Mouse (Mus musculus) midbrain, embryonic 13.5 days (tissue): ENCODE measurements around the gene Frem2. TPM values are rescaled to one million over a fixed set of nuclear protein-coding genes. Genes with fewer than 3 reads are reported as not detected.

Experiments used
- ATAC-seq: fragments of 200-750 bp; cut with Nextera tagmentation; 2 replicates; pipeline ENCODE4 v1.8.0; 2017; ENCODE audit warnings: mild to moderate bottlenecking, moderate TSS enrichment, moderate library complexity
- H3K27ac ChIP-seq: fragments of 300-500 bp; sonication (generic); 2 replicates; pipeline ENCODE4 v1.5.1; 2015; ENCODE audit warnings: inconsistent platforms, mild to moderate bottlenecking, moderate library complexity
- H3K27me3 ChIP-seq: fragments of 300-500 bp; sonication (generic); 2 replicates; pipeline ENCODE4 v1.6.1; 2015; ENCODE audit warnings: mild to moderate bottlenecking, inconsistent platforms
- H3K36me3 ChIP-seq: fragments of 300-500 bp; sonication (generic); 2 replicates; pipeline ENCODE4 v1.6.1; 2015; ENCODE audit warnings: mild to moderate bottlenecking, inconsistent platforms
- H3K4me1 ChIP-seq: fragments of 300-500 bp; sonication (generic); replicated peaks from 2 replicates; pipeline ENCODE4 v1.6.1; 2015; ENCODE audit warnings: inconsistent platforms
- H3K4me2 ChIP-seq: fragments of 300-500 bp; sonication (generic); replicated peaks from 2 replicates; pipeline ENCODE4 v1.6.1; 2015; ENCODE audit warnings: moderate library complexity, mild to moderate bottlenecking, inconsistent platforms
- H3K4me3 ChIP-seq: fragments of 300-500 bp; sonication (generic); replicated peaks from 2 replicates; pipeline ENCODE4 v1.5.1; 2015; ENCODE audit warnings: mild to moderate bottlenecking, inconsistent platforms
- H3K9ac ChIP-seq: fragments of 300-500 bp; sonication (generic); replicated peaks from 2 replicates; pipeline ENCODE4 v1.6.1; 2015; ENCODE audit warnings: mild to moderate bottlenecking, inconsistent platforms
- H3K9me3 ChIP-seq: fragments of 300-500 bp; sonication (generic); 2 replicates; pipeline ENCODE4 v1.6.1; 2016; ENCODE audit warnings: mild to moderate bottlenecking, inconsistent platforms
- WGBS: fragments of 180-500 bp; shearing (Covaris S2); methylation state at CpG from one replicate; pipeline ENCODE4 v1.1.7; 2015; 5-methylcytosine and 5-hydroxymethylcytosine counted together
- polyA plus RNA-seq: library from polyadenylated mRNA; unstranded; fragments of >200 nt; fragmentation: Nextera tagmentation; extraction: Ambion mirVana; gene quantifications from 2 replicates; pipeline ENCODE4 v1.2.1, GENCODE M21; 2015

The Frem2 gene
- polyA plus RNA-seq, 1 experiment from 2014 or later, result 1.0 TPM

- Histone ChIP-seq H3K4me1 (no peaks in the 10 kb centered on the region), H3K9me3 (no peaks in the 10 kb centered on the region), H3K9ac (no peak overlapping the region), H3K27ac (no peak overlapping the region), H3K27me3 (no peaks in the 10 kb centered on the region), H3K4me2 (no peak overlapping the region), H3K4me3 (no peak overlapping the region), H3K36me3 (no peaks in the 10 kb centered on the region)
- no peak for ATAC-seq
- WGBS, result 91% methylated on average over 6 of the region's 6 CpGs
These were observed 125.1 kb downstream of the Frem2 start for GRCm38 (mm10) chr3:53532091-53532490.

GRCm38 (mm10) chr3:53530305-53530704, 126.8 kb downstream of the Frem2 start:
- Histone ChIP-seq H3K36me3 (no peaks in the 10 kb centered on the region), H3K4me3 (no peak overlapping the region), H3K27me3 (0 out of 2 replicates have a peak, but pooled peaks cover 3% of the 10 kb centered on the region), H3K27ac (no peak overlapping the region), H3K9me3 (no peaks in the 10 kb centered on the region), H3K4me2 (no peak overlapping the region), H3K9ac (no peak overlapping the region), H3K4me1 (no peaks in the 10 kb centered on the region)
- ATAC-seq, result no peak
- 88% methylated on average over 6 of the region's 6 CpGs for WGBS

- 0 out of 2 replicates have a peak, but pooled peaks cover 3% of the 10 kb centered on the region for H3K27me3 ChIP-seq
- no peaks in the 10 kb centered on the region for H3K36me3 ChIP-seq
- 0 out of 2 replicates have a peak overlapping the region, but pooled peaks have one; percentile 32 for H3K9ac ChIP-seq
- WGBS, result 27% methylated on average over 21 of the region's 21 CpGs
- no peaks in the 10 kb centered on the region for H3K4me1 ChIP-seq
- peak; percentile 53; the same call in 1 of the 2 replicates for ATAC-seq
- H3K9me3 ChIP-seq, result no peaks in the 10 kb centered on the region
- H3K4me2 ChIP-seq, result peak overlapping the region; percentile 55
- H3K27ac ChIP-seq, result no peak overlapping the region
- H3K4me3 ChIP-seq, result peak overlapping the region; percentile 33
These were observed 131.4 kb downstream of the Frem2 start for GRCm38 (mm10) chr3:53525737-53526136.

- H3K4me3 ChIP-seq, result no peak overlapping the region
- H3K27me3 ChIP-seq, result 0 out of 2 replicates have a peak, but pooled peaks cover 3% of the 10 kb centered on the region
- no peaks in the 10 kb centered on the region for H3K9me3 ChIP-seq
- no peak for ATAC-seq
- H3K27ac ChIP-seq, result no peak overlapping the region
- no peaks in the 10 kb centered on the region for H3K4me1 ChIP-seq
- 66% methylated on average over 10 of the region's 10 CpGs for WGBS
- no peak overlapping the region for H3K4me2 ChIP-seq
- no peaks in the 10 kb centered on the region for H3K36me3 ChIP-seq
- H3K9ac ChIP-seq, result no peak overlapping the region
These were observed 134.4 kb downstream of the Frem2 start for GRCm38 (mm10) chr3:53522794-53523193.

GRCm38 (mm10) chr3:53514221-53515065, 142.7 kb downstream of the Frem2 start:
- H3K4me1 ChIP-seq, result no peaks in the 10 kb centered on the region
- H3K9ac ChIP-seq, result no peak overlapping the region
- 83% methylated on average over 4 of the region's 4 CpGs for WGBS
- no peaks in the 10 kb centered on the region for H3K27me3 ChIP-seq
- no peaks in the 10 kb centered on the region for H3K9me3 ChIP-seq
- H3K4me2 ChIP-seq, result no peak overlapping the region
- no peaks in the 10 kb centered on the region for H3K36me3 ChIP-seq
- ATAC-seq, result no peak
- no peak overlapping the region for H3K4me3 ChIP-seq
- no peak overlapping the region for H3K27ac ChIP-seq

- no peak overlapping the region for H3K4me2 ChIP-seq
- H3K9me3 ChIP-seq, result no peaks in the 10 kb centered on the region
- H3K4me3 ChIP-seq, result no peak overlapping the region
- no peaks in the 10 kb centered on the region for H3K27me3 ChIP-seq
- no peaks in the 10 kb centered on the region for H3K36me3 ChIP-seq
- no peak for ATAC-seq
- H3K9ac ChIP-seq, result no peak overlapping the region
- WGBS, result 76% methylated on average over 5 of the region's 5 CpGs
- no peaks in the 10 kb centered on the region for H3K4me1 ChIP-seq
- no peak overlapping the region for H3K27ac ChIP-seq
These were observed 144.1 kb downstream of the Frem2 start for GRCm38 (mm10) chr3:53513096-53513495.

- H3K4me1 ChIP-seq, result no peaks in the 10 kb centered on the region
- no peaks in the 10 kb centered on the region for H3K27me3 ChIP-seq
- no peak overlapping the region for H3K4me2 ChIP-seq
- H3K36me3 ChIP-seq, result no peaks in the 10 kb centered on the region
- no peak overlapping the region for H3K9ac ChIP-seq
- no peaks in the 10 kb centered on the region for H3K9me3 ChIP-seq
- no peak overlapping the region for H3K4me3 ChIP-seq
- 72% methylated on average over 6 of the region's 6 CpGs for WGBS
- no peak overlapping the region for H3K27ac ChIP-seq
- no peak for ATAC-seq
These were observed 154.7 kb downstream of the Frem2 start for GRCm38 (mm10) chr3:53502428-53502827.

- 95% methylated on average over 6 of the region's 6 CpGs for WGBS
- H3K36me3 ChIP-seq, result no peaks in the 10 kb centered on the region
- no peaks in the 10 kb centered on the region for H3K9me3 ChIP-seq
- no peak overlapping the region for H3K4me2 ChIP-seq
- H3K9ac ChIP-seq, result no peak overlapping the region
- no peaks in the 10 kb centered on the region for H3K27me3 ChIP-seq
- H3K4me3 ChIP-seq, result no peak overlapping the region
- ATAC-seq, result no peak
- no peaks in the 10 kb centered on the region for H3K4me1 ChIP-seq
- H3K27ac ChIP-seq, result no peak overlapping the region
These were observed 158.7 kb downstream of the Frem2 start for GRCm38 (mm10) chr3:53498351-53498905.

- no peak for ATAC-seq
- Histone ChIP-seq H3K27ac (no peak within 1 kb of the TSS), H3K4me2 (no peak within 1 kb of the TSS), H3K36me3 (no peaks in the 10 kb centered on the region), H3K9ac (no peak within 1 kb of the TSS), H3K9me3 (no peaks in the 10 kb centered on the region), H3K4me1 (no peaks in the 10 kb centered on the region), H3K27me3 (no peaks in the 10 kb centered on the region), H3K4me3 (no peak within 1 kb of the TSS)
- WGBS, result 79% methylated on average over 6 of the region's 6 CpGs
These were observed 168.8 kb downstream of the Frem2 start, which contains the start of gene Stoml3 for GRCm38 (mm10) chr3:53488353-53488752. Gene Stoml3 (plus strand): TSS chr3:53488653.

GRCm38 (mm10) chr3:53486996-53487576, 170.1 kb downstream of the Frem2 start:
- Histone ChIP-seq H3K4me3 (no peak overlapping the region), H3K27ac (no peak overlapping the region), H3K4me1 (no peaks in the 10 kb centered on the region), H3K36me3 (peaks cover 9% of the 10 kb centered on the region), H3K9ac (no peak overlapping the region), H3K9me3 (no peaks in the 10 kb centered on the region), H3K4me2 (no peak overlapping the region), H3K27me3 (no peaks in the 10 kb centered on the region)
- WGBS, result 84% methylated on average over 9 of the region's 9 CpGs
- no peak for ATAC-seq

- H3K27ac ChIP-seq, result no peak overlapping the region
- H3K27me3 ChIP-seq, result no peaks in the 10 kb centered on the region
- WGBS, result 91% methylated on average over 10 of the region's 10 CpGs
These were observed 170.6 kb downstream of the Frem2 start for GRCm38 (mm10) chr3:53486561-53486960.

GRCm38 (mm10) chr3:53483414-53484059, 173.6 kb downstream of the Frem2 start:
- no peaks in the 10 kb centered on the region for H3K4me1 ChIP-seq
- 92% methylated on average over 8 of the region's 8 CpGs for WGBS

More at GRCm38 (mm10) chr3:53486561-53486960, 170.6 kb downstream of the Frem2 start:
- Histone ChIP-seq H3K4me1 (no peaks in the 10 kb centered on the region), H3K9me3 (no peaks in the 10 kb centered on the region), H3K9ac (no peak overlapping the region), H3K4me3 (no peak overlapping the region), H3K4me2 (no peak overlapping the region), H3K36me3 (peaks cover 14% of the 10 kb centered on the region)
- ATAC-seq, result no peak

More at GRCm38 (mm10) chr3:53483414-53484059, 173.6 kb downstream of the Frem2 start:
- H3K36me3 ChIP-seq, result peaks cover 40% of the 10 kb centered on the region
- no peak overlapping the region for H3K4me3 ChIP-seq
- H3K9ac ChIP-seq, result no peak overlapping the region
- no peak overlapping the region for H3K27ac ChIP-seq
- ATAC-seq, result no peak
- no peaks in the 10 kb centered on the region for H3K27me3 ChIP-seq
- H3K9me3 ChIP-seq, result no peaks in the 10 kb centered on the region
- H3K4me2 ChIP-seq, result no peak overlapping the region
